Mouse (Mus musculus) CD4-positive, CD25-positive, alpha-beta regulatory T cell, adult 9 weeks (primary cell): ENCODE measurements around the gene Gm14180. TPM values are rescaled to one million over a fixed set of nuclear protein-coding genes. Genes with fewer than 3 reads are reported as not detected.

Experiments
- polyA plus RNA-seq: library from polyadenylated mRNA; unstranded; fragments of 100-300 nt; shearing (Covaris generic); gene quantifications from one replicate; pipeline ENCODE4 v1.2.1, GENCODE M21; 2017

Gm14180 gene
- polyA plus RNA-seq: not detected

DNA sequence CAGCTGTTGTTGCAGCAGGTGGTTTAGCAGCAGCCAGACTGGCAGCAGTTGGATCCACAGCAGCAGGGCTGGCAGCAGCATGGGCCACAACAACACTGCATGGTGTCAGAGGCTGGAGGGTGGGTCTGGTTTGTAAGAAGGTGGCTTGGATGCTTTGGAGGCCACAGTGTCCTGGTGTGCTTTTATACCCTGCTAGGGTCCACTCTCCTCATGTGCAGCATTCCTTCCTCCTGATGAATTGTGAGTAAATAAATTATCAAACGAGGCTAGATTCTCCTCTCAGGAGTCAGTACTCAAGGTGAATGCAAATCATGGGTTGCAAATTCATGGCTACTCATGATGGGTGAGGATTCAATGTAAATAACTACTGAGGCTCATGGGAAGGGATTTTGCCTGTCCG lies at the start of gene Gm14180:
TSS of gene Gm14180 (minus strand) at position 101 of the 400 bp plus-strand sequence.

DNA sequence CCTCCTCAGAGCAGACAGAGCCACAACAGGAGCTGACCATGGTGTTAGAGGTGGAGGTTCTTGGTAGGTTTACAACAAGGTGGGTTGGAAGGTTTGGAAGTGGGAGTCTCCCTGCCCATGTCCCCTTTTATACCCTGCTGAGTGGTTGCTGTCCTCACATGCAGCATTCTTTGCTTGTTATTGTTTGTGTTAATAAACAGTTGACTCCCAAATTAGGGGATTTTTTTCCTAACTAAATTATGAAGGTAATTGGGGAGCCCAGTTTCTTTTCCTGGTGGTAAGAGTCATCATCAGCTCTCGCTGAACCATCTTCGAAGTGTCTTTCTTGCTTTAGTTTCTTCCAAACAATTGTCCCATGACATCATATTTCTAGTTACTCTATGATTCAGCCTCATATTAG lies 46.5 kb upstream of the Gm14180 start, which contains the start of gene Krtap4-8:
TSS of gene Krtap4-8 (minus strand) at position 101 of the 400 bp plus-strand sequence.

DNA sequence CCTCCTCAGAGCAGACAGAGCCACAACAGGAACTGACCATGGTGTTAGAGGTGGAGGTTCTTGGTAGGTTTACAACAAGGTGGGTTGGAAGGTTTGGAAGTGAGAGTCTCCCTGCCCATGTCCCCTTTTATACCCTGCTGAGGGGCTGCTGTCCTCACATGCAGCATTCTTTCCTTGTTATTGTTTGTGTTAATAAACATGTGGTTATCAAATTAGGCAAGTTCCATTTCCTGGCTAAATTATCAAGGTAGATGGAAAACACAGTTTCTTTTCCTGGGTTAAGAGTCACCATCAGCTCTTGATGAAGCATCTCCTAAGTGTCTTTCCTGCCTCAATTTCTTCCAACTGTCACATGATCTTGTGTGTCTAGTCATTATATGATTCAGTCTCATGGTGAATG lies 38.7 kb upstream of the Gm14180 start, which contains the start of gene Gm11595:
TSS of gene Gm11595 (minus strand) at position 101 of the 400 bp plus-strand sequence.

DNA sequence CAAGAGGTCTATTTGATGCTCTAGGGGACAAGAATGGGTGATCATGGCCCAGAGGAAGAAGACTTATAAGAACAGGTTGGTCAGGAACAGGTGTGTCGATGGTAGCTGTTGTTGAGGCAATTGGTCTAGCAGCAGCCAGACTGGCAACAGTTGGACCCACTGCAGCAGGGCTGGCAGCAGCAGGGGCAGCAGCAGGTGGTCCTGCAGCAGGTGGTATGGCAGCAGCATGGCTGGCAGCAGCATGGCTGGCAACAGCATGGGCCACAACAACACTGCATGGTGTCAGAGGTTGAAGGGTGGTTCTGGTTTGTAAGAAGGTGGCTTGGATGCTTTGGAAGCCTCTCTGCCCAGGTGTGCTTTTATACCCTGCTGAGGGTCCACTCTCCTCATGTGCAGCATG lies 43.6 kb downstream of the Gm14180 start, which contains the start of gene Gm14190:
TSS of gene Gm14190 (minus strand) at position 278 of the 400 bp plus-strand sequence.

Other genes with a start within 250 kb of the Gm14180 start
- not detected for gene Krt23, start 241.2 kb downstream of the Gm14180 start, polyA plus RNA-seq
- gene Krt39, start 213.0 kb downstream of the Gm14180 start, polyA plus RNA-seq: not detected
- gene Krt40, start 191.1 kb downstream of the Gm14180 start, polyA plus RNA-seq: not detected
- not detected for gene Krtap3-3, start 183.4 kb downstream of the Gm14180 start, polyA plus RNA-seq
- not detected for gene Krtap3-2, start 177.4 kb downstream of the Gm14180 start, polyA plus RNA-seq
- gene Gm11939, start 174.8 kb downstream of the Gm14180 start, polyA plus RNA-seq: not detected
- gene Krtap3-1, start 167.7 kb downstream of the Gm14180 start, polyA plus RNA-seq: not detected
- gene Krtap1-5, start 153.3 kb downstream of the Gm14180 start, polyA plus RNA-seq: not detected
- gene Krtap1-4, start 150.6 kb downstream of the Gm14180 start, polyA plus RNA-seq: not detected
- gene Krtap1-3, start 143.0 kb downstream of the Gm14180 start, polyA plus RNA-seq: not detected
- gene Krtap9-3, start 136.2 kb downstream of the Gm14180 start, polyA plus RNA-seq: not detected
- gene Gm11938, start 131.0 kb downstream of the Gm14180 start, polyA plus RNA-seq: not detected
- gene Gm11937, start 124.1 kb downstream of the Gm14180 start, polyA plus RNA-seq: not detected
- gene Krtap2-4, start 119.4 kb downstream of the Gm14180 start, polyA plus RNA-seq: not detected
- not detected for gene Gm11562, start 113.9 kb downstream of the Gm14180 start, polyA plus RNA-seq
- not detected for gene Krtap4-1, start 106.1 kb downstream of the Gm14180 start, polyA plus RNA-seq
- not detected for gene Krtap4-2, start 99.2 kb downstream of the Gm14180 start, polyA plus RNA-seq
- not detected for gene Krtap4-7, start 90.2 kb downstream of the Gm14180 start, polyA plus RNA-seq
- gene Gm11555, start 84.1 kb downstream of the Gm14180 start, polyA plus RNA-seq: not detected
- gene Gm11563, start 75.3 kb downstream of the Gm14180 start, polyA plus RNA-seq: not detected
- not detected for gene Krtap4-6, start 68.3 kb downstream of the Gm14180 start, polyA plus RNA-seq
- not detected for gene Gm14190, start 43.5 kb downstream of the Gm14180 start, polyA plus RNA-seq
- gene Gm11595, start 38.6 kb upstream of the Gm14180 start, polyA plus RNA-seq: not detected
- gene Krtap4-8, start 46.4 kb upstream of the Gm14180 start, polyA plus RNA-seq: not detected
- not detected for gene Krtap4-9, start 50.9 kb upstream of the Gm14180 start, polyA plus RNA-seq
- gene Gm11596, start 59.2 kb upstream of the Gm14180 start, polyA plus RNA-seq: not detected
- gene Gm11569, start 64.6 kb upstream of the Gm14180 start, polyA plus RNA-seq: not detected
- gene Gm11554, start 70.2 kb upstream of the Gm14180 start, polyA plus RNA-seq: not detected
- not detected for gene Krtap4-13, start 75.6 kb upstream of the Gm14180 start, polyA plus RNA-seq
- gene Gm11564, start 81.4 kb upstream of the Gm14180 start, polyA plus RNA-seq: not detected
- not detected for gene 2300003K06Rik, start 103.8 kb upstream of the Gm14180 start, polyA plus RNA-seq
- gene Krtap4-16, start 117.3 kb upstream of the Gm14180 start, polyA plus RNA-seq: not detected
- gene Gm11568, start 123.6 kb upstream of the Gm14180 start, polyA plus RNA-seq: not detected
- gene Gm11559, start 130.2 kb upstream of the Gm14180 start, polyA plus RNA-seq: not detected
- gene Krtap9-1, start 139.1 kb upstream of the Gm14180 start, polyA plus RNA-seq: not detected
- gene Gm11567, start 144.9 kb upstream of the Gm14180 start, polyA plus RNA-seq: not detected
- not detected for gene Krtap31-1, start 173.6 kb upstream of the Gm14180 start, polyA plus RNA-seq
- gene Gm11565, start 180.5 kb upstream of the Gm14180 start, polyA plus RNA-seq: not detected
- not detected for gene Krtap31-2, start 202.0 kb upstream of the Gm14180 start, polyA plus RNA-seq
- gene Krtap9-5, start 214.2 kb upstream of the Gm14180 start, polyA plus RNA-seq: not detected
- not detected for gene Krtap29-1, start 244.8 kb upstream of the Gm14180 start, polyA plus RNA-seq